Mouse (Mus musculus) lung, embryonic 14.5 days (tissue): ENCODE measurements around the gene Fam173b. TPM values are rescaled to one million over a fixed set of nuclear protein-coding genes. Genes with fewer than 3 reads are reported as not detected.
"Not testable (repeated sequence)": the region's sequence is repeated elsewhere in the genome, so short reads cannot be mapped to it uniquely, and the experiment has no call there.

Experiments
- ATAC-seq: fragments of 200-750 bp; cut with Nextera tagmentation; 2 replicates; pipeline ENCODE4 v1.8.0; 2017; ENCODE audit warnings: mild to moderate bottlenecking, moderate TSS enrichment, moderate library complexity; ENCODE audit not compliant: insufficient read depth
- DNase-seq: peaks from one replicate; pipeline ENCODE4 v3.0.0-alpha.2; 2015
- H3K27ac ChIP-seq: fragments of 300-500 bp; sonication (generic); 2 replicates; pipeline ENCODE4 v1.5.1; 2014; ENCODE audit warnings: low read depth, mild to moderate bottlenecking, moderate library complexity
- H3K27me3 ChIP-seq: fragments of 300-500 bp; sonication (generic); 2 replicates; pipeline ENCODE4 v1.6.1; 2014; ENCODE audit warnings: low read length, control low read depth; ENCODE audit not compliant: insufficient read depth
- H3K36me3 ChIP-seq: fragments of 300-500 bp; sonication (generic); 2 replicates; pipeline ENCODE4 v1.6.1; 2014; ENCODE audit warnings: control low read depth; ENCODE audit not compliant: insufficient read depth
- H3K4me1 ChIP-seq: fragments of 300-500 bp; sonication (generic); 2 replicates; pipeline ENCODE4 v1.6.1; 2014; ENCODE audit warnings: antibody characterized with exemption, control low read depth; ENCODE audit not compliant: insufficient read depth
- H3K4me2 ChIP-seq: fragments of 300-500 bp; sonication (generic); 2 replicates; pipeline ENCODE4 v1.6.1; 2014; ENCODE audit warnings: mild to moderate bottlenecking
- H3K4me3 ChIP-seq: fragments of 300-500 bp; sonication (generic); 2 replicates; pipeline ENCODE4 v1.5.1; 2014; ENCODE audit warnings: low read depth, low read length
- H3K9ac ChIP-seq: fragments of 300-500 bp; sonication (generic); 2 replicates; pipeline ENCODE4 v1.6.1; 2014
- H3K9me3 ChIP-seq: fragments of 300-500 bp; sonication (generic); 2 replicates; pipeline ENCODE4 v1.6.1; 2016; ENCODE audit warnings: low read depth, low read length, control low read depth
- CTCF ChIP-seq: IDR thresholded peaks from 2 replicates; pipeline ENCODE4 v1.5.1; 2016; ENCODE audit warnings: antibody characterized with exemption, low read depth
- WGBS: fragments of 180-500 bp; shearing (Covaris S2); extraction: QIAGEN DNeasy Blood & Tissue Kit; methylation state at CpG from one replicate; pipeline ENCODE4 v1.1.7; 2014; 5-methylcytosine and 5-hydroxymethylcytosine counted together
- polyA plus RNA-seq: library from polyadenylated mRNA; unstranded; fragments of >200 nt; fragmentation: Nextera tagmentation; extraction: Ambion mirVana; gene quantifications from 2 replicates; pipeline ENCODE4 v1.2.1, GENCODE M21; 2014

The Fam173b gene
- polyA plus RNA-seq, 1 experiment from 2014 or later, result 15.0 TPM

DNA sequence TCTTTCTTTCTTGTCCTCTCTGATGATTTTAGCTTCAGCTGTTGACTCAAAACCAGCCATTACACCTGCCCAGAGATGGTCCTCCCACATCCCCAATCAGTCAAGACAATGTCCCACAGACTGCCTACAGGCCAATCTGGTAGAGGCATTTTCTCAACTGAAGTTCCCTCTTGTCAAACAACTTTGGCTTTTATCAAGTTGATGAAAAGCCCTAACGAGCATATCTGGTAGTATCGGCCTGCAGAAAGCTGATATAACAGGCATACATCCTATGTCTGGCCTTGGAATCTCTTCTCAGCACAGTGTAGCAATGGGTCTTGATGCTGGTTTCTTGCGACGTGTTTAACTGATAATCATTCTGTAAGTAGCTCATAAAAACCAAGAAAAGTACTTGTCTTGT is 28.4 kb upstream of the Fam173b start:
- Histone ChIP-seq H3K27me3 (no peaks in the 10 kb centered on the region), H3K36me3 (no peaks in the 10 kb centered on the region), H3K4me1 (peaks cover 6% of the 10 kb centered on the region; the same call in 1 of the 2 replicates), H3K9ac (no peak overlapping the region), H3K4me3 (no peak overlapping the region), H3K4me2 (no peak overlapping the region), H3K27ac (no peak overlapping the region), H3K9me3 (no peaks in the 10 kb centered on the region)
- no peak for DNase-seq
- no peak for ATAC-seq
- TF ChIP-seq CTCF, result no peak
- WGBS, result 70% methylated on average over 4 of the region's 4 CpGs

- TF ChIP-seq CTCF, result no peak
- H3K4me3 ChIP-seq, result no peak overlapping the region
- H3K4me1 ChIP-seq, result peaks cover 2% of the 10 kb centered on the region; the same call in 1 of the 2 replicates
- no peak overlapping the region for H3K4me2 ChIP-seq
- H3K9ac ChIP-seq, result no peak overlapping the region
- no peak overlapping the region for H3K27ac ChIP-seq
- no peaks in the 10 kb centered on the region for H3K27me3 ChIP-seq
- DNase-seq (no peak), ATAC-seq (no peak)
- no peaks in the 10 kb centered on the region for H3K9me3 ChIP-seq
- no peaks in the 10 kb centered on the region for H3K36me3 ChIP-seq
These were observed 28.0 kb upstream of the Fam173b start for GRCm38 (mm10) chr15:31573692-31574091.

- Histone ChIP-seq H3K36me3 (no peaks in the 10 kb centered on the region), H3K4me1 (no peaks in the 10 kb centered on the region), H3K9ac (no peak overlapping the region), H3K27me3 (no peaks in the 10 kb centered on the region), H3K9me3 (no peaks in the 10 kb centered on the region), H3K4me3 (no peak overlapping the region), H3K27ac (no peak overlapping the region), H3K4me2 (no peak overlapping the region)
- DNase-seq (no peak), ATAC-seq (no peak)
- no peak for TF ChIP-seq CTCF
- WGBS, result 64% methylated on average over 5 of the region's 5 CpGs
These were observed 25.6 kb upstream of the Fam173b start for GRCm38 (mm10) chr15:31576076-31576475.

GRCm38 (mm10) chr15:31581086-31581485 is 20.6 kb upstream of the Fam173b start:
- not testable (repeated sequence) for H3K4me2 ChIP-seq, H3K36me3 ChIP-seq, H3K27ac ChIP-seq, H3K4me3 ChIP-seq, H3K9me3 ChIP-seq, ATAC-seq, H3K9ac ChIP-seq, H3K27me3 ChIP-seq, H3K4me1 ChIP-seq, DNase-seq
- WGBS, result 91% methylated on average over 2 of the region's 2 CpGs

- TF ChIP-seq CTCF, result no peak
- Histone ChIP-seq H3K9ac (no peak overlapping the region), H3K4me2 (no peak overlapping the region), H3K4me1 (no peaks in the 10 kb centered on the region), H3K36me3 (no peaks in the 10 kb centered on the region), H3K4me3 (no peak overlapping the region), H3K27me3 (no peaks in the 10 kb centered on the region), H3K9me3 (no peaks in the 10 kb centered on the region), H3K27ac (no peak overlapping the region)
- 84% methylated on average over 13 of the region's 13 CpGs for WGBS
- no peak for DNase-seq
- no peak for ATAC-seq
These were observed 18.2 kb upstream of the Fam173b start for GRCm38 (mm10) chr15:31583304-31584085.

GRCm38 (mm10) chr15:31585238-31585637 is 16.4 kb upstream of the Fam173b start:
- Histone ChIP-seq H3K9ac (no peak overlapping the region), H3K4me3 (no peak overlapping the region), H3K27ac (no peak overlapping the region), H3K9me3 (no peaks in the 10 kb centered on the region), H3K36me3 (peaks cover 17% of the 10 kb centered on the region), H3K27me3 (no peaks in the 10 kb centered on the region), H3K4me2 (no peak overlapping the region), H3K4me1 (no peaks in the 10 kb centered on the region)
- ATAC-seq (no peak), DNase-seq (no peak)
- TF ChIP-seq CTCF, result no peak
- 81% methylated on average over 7 of the region's 7 CpGs for WGBS

DNA sequence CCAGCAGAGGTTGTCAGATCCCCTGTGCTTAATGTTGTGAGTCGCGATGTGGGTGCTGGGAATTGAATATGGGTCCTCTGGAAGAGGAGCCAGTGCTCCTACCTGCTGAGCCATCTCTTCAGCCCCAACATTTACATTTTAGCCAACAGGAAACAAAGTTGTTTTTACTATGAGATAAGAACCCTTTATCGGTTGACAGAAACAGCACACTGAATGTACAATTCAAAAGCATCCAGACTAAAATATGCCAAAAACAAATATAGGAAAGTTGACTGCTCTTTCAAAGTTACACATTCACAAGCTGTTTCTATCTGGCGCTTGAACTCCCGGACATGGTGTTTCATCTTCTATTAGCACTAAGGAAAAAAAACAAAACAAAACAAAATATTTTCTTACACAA is 15.6 kb upstream of the Fam173b start:
- no peak overlapping the region for H3K4me3 ChIP-seq
- H3K4me2 ChIP-seq, result no peak overlapping the region
- TF ChIP-seq CTCF, result no peak
- H3K27me3 ChIP-seq, result no peaks in the 10 kb centered on the region
- ATAC-seq (no peak), DNase-seq (no peak)
- no peaks in the 10 kb centered on the region for H3K9me3 ChIP-seq
- H3K4me1 ChIP-seq, result no peaks in the 10 kb centered on the region
- WGBS, result 73% methylated on average over 5 of the region's 5 CpGs
- H3K27ac ChIP-seq, result no peak overlapping the region
- H3K9ac ChIP-seq, result no peak overlapping the region
- H3K36me3 ChIP-seq, result peaks cover 26% of the 10 kb centered on the region

- Histone ChIP-seq H3K4me1 (no peaks in the 10 kb centered on the region), H3K36me3 (peaks cover 30% of the 10 kb centered on the region), H3K27me3 (no peaks in the 10 kb centered on the region), H3K4me3 (no peak overlapping the region), H3K27ac (no peak overlapping the region), H3K9ac (no peak overlapping the region), H3K9me3 (no peaks in the 10 kb centered on the region), H3K4me2 (no peak overlapping the region)
- TF ChIP-seq CTCF, result peak; percentile 98
- DNase-seq, result peak; percentile 93
- ATAC-seq, result peak; percentile 36; the same call in 1 of the 2 replicates
- WGBS, result 6% methylated on average over 4 of the region's 4 CpGs
These were observed 15.1 kb upstream of the Fam173b start for GRCm38 (mm10) chr15:31586519-31586918.
